ENCODE assay signal across 12 mouse cellular contexts in genomic region chr6:52179690-52180089, GRCm38 (mm10). TPM values are rescaled to one million over a fixed set of nuclear protein-coding genes. Genes with fewer than 3 reads are reported as not detected.
DNase-seq lines count a peak whose midpoint lies in the region; ATAC-seq lines count a peak whose summit lies in the region.
"Had no signal": no experiment of that assay in that cellular context is flagged by ENCODE, and none has a peak within 500 bp of the region (broad histone marks: within the 10 kb centered on the region; RNA-seq: fewer than 3 reads in every experiment).

No protein-coding gene starts in this region.

- H3K4me2 ChIP-seq in heart, embryonic 14.5 days (ENCODE audit: low read length): peak overlapping the region; percentile 24; the same call in 1 of the 2 replicates
- peak overlapping the region; percentile 99 for H3K4me2 ChIP-seq in neural tube, embryonic 12.5 days (replicated peaks)

- H3K4me1 ChIP-seq in heart, embryonic 14.5 days (ENCODE audit: control insufficient read depth in 2 of 2, insufficient read depth in 2 of 2, low read length in 2 of 2): no peaks in the 10 kb centered on the region; a peak in 1 of 4 replicates
- H3K4me1 ChIP-seq in hindbrain, embryonic 10.5 days (replicated peaks): peaks cover 10% of the 10 kb centered on the region
- peaks cover 91% of the 10 kb centered on the region for H3K4me1 ChIP-seq in neural tube, embryonic 12.5 days
- H3K4me1 ChIP-seq: megakaryocyte, embryonic 14.5 days had no signal

- intact Hi-C loops in heart, postnatal 14 days (cut with DNase I): no loop called here

- H3K9me3 ChIP-seq in heart, embryonic 14.5 days (ENCODE audit: control insufficient read depth, low read length): no peaks in the 10 kb centered on the region
- no peaks in the 10 kb centered on the region for H3K9me3 ChIP-seq in hindbrain, embryonic 10.5 days
- no peaks in the 10 kb centered on the region for H3K9me3 ChIP-seq in neural tube, embryonic 12.5 days

- WGBS in heart, embryonic 14.5 days: 3% methylated on average over 10 of the region's 10 CpGs
- WGBS in hindbrain, embryonic 10.5 days: 2% methylated on average over 10 of the region's 10 CpGs
- WGBS in neural tube, embryonic 12.5 days: 2% methylated on average over 10 of the region's 10 CpGs

- ATAC-seq in heart, embryonic 14.5 days (ENCODE audit: insufficient number of reproducible peaks, insufficient read depth, low FRiP score, low read depth): no peak
- no peak for ATAC-seq in neural tube, embryonic 12.5 days (ENCODE audit: low FRiP score, low read depth)
- no peak for ATAC-seq in CD4-positive, CD25-positive, alpha-beta regulatory T cell, adult 4 months

- peaks cover 99% of the 10 kb centered on the region for H3K27me3 ChIP-seq in heart, embryonic 14.5 days (ENCODE audit: control insufficient read depth, insufficient read depth, low read length)
- peaks cover 100% of the 10 kb centered on the region for H3K27me3 ChIP-seq in hindbrain, embryonic 10.5 days (ENCODE audit: insufficient read depth, poor library complexity, severe bottlenecking)
- no peaks in the 10 kb centered on the region for H3K27me3 ChIP-seq in neural tube, embryonic 12.5 days (replicated peaks)

- no peak overlapping the region; the same call in 1 of the 2 replicates for H3K9ac ChIP-seq in heart, embryonic 14.5 days (ENCODE audit: low read length)
- H3K9ac ChIP-seq in neural tube, embryonic 12.5 days: peak overlapping the region; percentile 93

- H3K4me3 ChIP-seq in heart, embryonic 14.5 days (ENCODE audit: control insufficient read depth in 1 of 2, insufficient read depth in 1 of 2, low read depth in 1 of 2, low read length in 2 of 2): peak overlapping the region in 1 of 2 experiments; percentile 6; a peak in 1 of 4 replicates
- peak overlapping the region; percentile 81 for H3K4me3 ChIP-seq in hindbrain, embryonic 10.5 days
- H3K4me3 ChIP-seq in neural tube, embryonic 12.5 days: peak overlapping the region; percentile 78
- H3K4me3 ChIP-seq: megakaryocyte, embryonic 14.5 days had no signal

- no peak overlapping the region for H3K27ac ChIP-seq in heart, embryonic 14.5 days (replicated peaks in 1 of 2; ENCODE audit: control insufficient read depth in 1 of 2, insufficient read depth in 1 of 2, low read depth in 2 of 2, low read length in 2 of 2)
- H3K27ac ChIP-seq in hindbrain, embryonic 10.5 days: peak overlapping the region; percentile 82
- peak overlapping the region; percentile 100 for H3K27ac ChIP-seq in neural tube, embryonic 12.5 days

- no peak for DNase-seq in heart, postnatal 14 days
- DNase-seq in hindbrain, embryonic 10.5 days (ENCODE audit: low spot score): no peak
- DNase-seq in kidney, postnatal 10 days: peak; percentile 52
- DNase-seq in right cerebral cortex, postnatal 4 days: no peak
- DNase-seq in cerebellum, adult 11 months: no peak
- DNase-seq: thymus, postnatal 25 days had no signal

- no peaks in the 10 kb centered on the region for H3K36me3 ChIP-seq in heart, embryonic 14.5 days (ENCODE audit: control insufficient read depth, insufficient read depth, low read length)
- H3K36me3 ChIP-seq in hindbrain, embryonic 10.5 days: no peaks in the 10 kb centered on the region
- H3K36me3 ChIP-seq in neural tube, embryonic 12.5 days: peaks cover 14% of the 10 kb centered on the region

RNA-seq across cellular contexts. Expression of gene 5730596B20Rik, which starts 2.4 kb away (rescaled TPM):
- not detected in 2 replicates for polyA plus RNA-seq in heart, embryonic 14.5 days (2014; fragmentation: Nextera tagmentation; extraction: Ambion mirVana)
- under 1 TPM; 0.17 to 0.20 TPM for total RNA-seq in heart, postnatal 14 days (2021)
- polyA plus RNA-seq in hindbrain, embryonic 10.5 days (2016; fragmentation: Nextera tagmentation; extraction: Ambion mirVana): 0.90 and 3.6 TPM in 2 replicates
- polyA plus RNA-seq in neural tube, embryonic 12.5 days (2016; fragmentation: Nextera tagmentation; extraction: Ambion mirVana): 6.4 and 7.0 TPM in 2 replicates
- polyA plus RNA-seq in CD4-positive, CD25-positive, alpha-beta regulatory T cell, adult 4 months (2017; shearing (Covaris generic)): not detected
- total RNA-seq: layer of hippocampus, postnatal 10 days had no signal
- polyA plus RNA-seq: cortical plate, adult 2 months had no signal

RNA-seq across cellular contexts. Expression of gene Hoxa4, which starts 11.9 kb away (rescaled TPM):
- 0.32 and 0.36 TPM in 2 replicates for polyA plus RNA-seq in heart, embryonic 14.5 days (2014; fragmentation: Nextera tagmentation; extraction: Ambion mirVana)
- under 1 TPM; 0.44 to 0.62 TPM for total RNA-seq in heart, postnatal 14 days (2021)
- 0.14 and 4.3 TPM in 2 replicates for polyA plus RNA-seq in hindbrain, embryonic 10.5 days (2016; fragmentation: Nextera tagmentation; extraction: Ambion mirVana)
- polyA plus RNA-seq in neural tube, embryonic 12.5 days (2016; fragmentation: Nextera tagmentation; extraction: Ambion mirVana): 7.1 and 9.7 TPM in 2 replicates
- polyA plus RNA-seq in CD4-positive, CD25-positive, alpha-beta regulatory T cell, adult 4 months (2017; shearing (Covaris generic)): not detected
- total RNA-seq: layer of hippocampus, postnatal 10 days had no signal
- polyA plus RNA-seq: cortical plate, adult 2 months had no signal

RNA-seq across cellular contexts. Expression of gene Hoxa2, which starts 15.1 kb away (rescaled TPM):
- polyA plus RNA-seq in heart, embryonic 14.5 days (2014; fragmentation: Nextera tagmentation; extraction: Ambion mirVana): 0.51 and 0.66 TPM in 2 replicates
- total RNA-seq in heart, postnatal 14 days (2021): under 1 TPM; 0.24 to 0.76 TPM
- polyA plus RNA-seq in hindbrain, embryonic 10.5 days (2016; fragmentation: Nextera tagmentation; extraction: Ambion mirVana): 31.4 and 56.9 TPM in 2 replicates
- 25.6 and 34.2 TPM in 2 replicates for polyA plus RNA-seq in neural tube, embryonic 12.5 days (2016; fragmentation: Nextera tagmentation; extraction: Ambion mirVana)
- polyA plus RNA-seq in CD4-positive, CD25-positive, alpha-beta regulatory T cell, adult 4 months (2017; shearing (Covaris generic)): not detected
- total RNA-seq: layer of hippocampus, postnatal 10 days had no signal
- polyA plus RNA-seq: cortical plate, adult 2 months had no signal

RNA-seq across cellular contexts. Expression of gene Hoxa1, which starts 21.6 kb away (rescaled TPM):
- 0.75 and 0.82 TPM in 2 replicates for polyA plus RNA-seq in heart, embryonic 14.5 days (2014; fragmentation: Nextera tagmentation; extraction: Ambion mirVana)
- under 1 TPM; 0.15 to 0.22 TPM for total RNA-seq in heart, postnatal 14 days (2021)
- 0.77 and 1.4 TPM in 2 replicates for polyA plus RNA-seq in hindbrain, embryonic 10.5 days (2016; fragmentation: Nextera tagmentation; extraction: Ambion mirVana)
- polyA plus RNA-seq in neural tube, embryonic 12.5 days (2016; fragmentation: Nextera tagmentation; extraction: Ambion mirVana): 4.7 and 5.0 TPM in 2 replicates
- polyA plus RNA-seq in CD4-positive, CD25-positive, alpha-beta regulatory T cell, adult 4 months (2017; shearing (Covaris generic)): not detected
- total RNA-seq: layer of hippocampus, postnatal 10 days had no signal
- polyA plus RNA-seq: cortical plate, adult 2 months had no signal

RNA-seq across cellular contexts. Expression of gene Hoxa5, which starts 24.7 kb away (rescaled TPM):
- polyA plus RNA-seq in heart, embryonic 14.5 days (2014; fragmentation: Nextera tagmentation; extraction: Ambion mirVana): 0.31 and 1.3 TPM in 2 replicates
- 1 to 10 TPM; 1.4 to 2.1 TPM for total RNA-seq in heart, postnatal 14 days (2021)
- 1.8 TPM in 1 of 2 replicates, not detected in the other for polyA plus RNA-seq in hindbrain, embryonic 10.5 days (2016; fragmentation: Nextera tagmentation; extraction: Ambion mirVana)
- polyA plus RNA-seq in neural tube, embryonic 12.5 days (2016; fragmentation: Nextera tagmentation; extraction: Ambion mirVana): 72.6 and 76.1 TPM in 2 replicates
- not detected for polyA plus RNA-seq in CD4-positive, CD25-positive, alpha-beta regulatory T cell, adult 4 months (2017; shearing (Covaris generic))
- total RNA-seq: layer of hippocampus, postnatal 10 days had no signal
- polyA plus RNA-seq: cortical plate, adult 2 months had no signal

Comparison
In these comparisons a context has a peak if more than half of its experiments do, and no peak if none do; other contexts are left out.
1. H3K27ac ChIP-seq: peak in hindbrain, embryonic 10.5 days (single experiment) and neural tube, embryonic 12.5 days (single experiment); none in heart, embryonic 14.5 days (0 of 2).
2. RNA of gene Hoxa2, which starts 15.1 kb away (polyA plus RNA-seq): 31.4 to 56.9 TPM in hindbrain, embryonic 10.5 days and 25.6 to 34.2 TPM in neural tube, embryonic 12.5 days; 0.51 to 0.66 TPM in heart, embryonic 14.5 days and not detected in CD4-positive, CD25-positive, alpha-beta regulatory T cell, adult 4 months; every median in the first group is over 10 times any median in the second.